In the genomic region with DNA sequence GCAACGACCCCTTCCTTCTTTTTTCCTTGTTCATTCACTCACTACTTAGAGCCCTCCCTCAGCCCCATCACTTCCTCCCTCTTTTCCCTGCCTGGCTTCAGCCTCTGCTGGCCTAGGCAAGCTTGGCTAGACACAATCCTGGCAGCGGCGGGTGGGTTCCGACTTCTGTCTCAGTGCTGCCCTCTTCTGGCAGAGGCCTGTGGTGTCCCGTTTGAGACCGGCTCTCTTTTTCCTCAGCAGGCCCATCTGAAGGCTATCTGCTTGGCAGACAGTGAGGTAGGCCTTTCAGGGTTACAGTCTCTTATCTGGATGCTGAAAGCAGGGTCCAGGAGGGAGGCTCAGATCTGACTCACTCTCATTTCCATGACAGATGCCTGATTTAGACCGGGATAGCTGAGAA, we compare ENCODE assay signal across 8 mouse cellular contexts. TPM values are rescaled to one million over a fixed set of nuclear protein-coding genes. Genes with fewer than 3 reads are reported as not detected.
A peak's percentile ranks its signal among the peaks of the same experiment; 100 is the strongest.
DNase-seq lines count a peak whose midpoint lies in the region; ATAC-seq and TF ChIP-seq lines count a peak whose summit lies in the region.

No protein-coding gene starts in this region.

- no peak overlapping the region; the same call in 1 of the 2 replicates for H3K27ac ChIP-seq in hindbrain, postnatal 0 days
- H3K27ac ChIP-seq in midbrain, embryonic 11.5 days (ENCODE audit: low read depth, low read length): no peak overlapping the region

- no peaks in the 10 kb centered on the region for H3K27me3 ChIP-seq in hindbrain, postnatal 0 days (ENCODE audit: insufficient read depth, low read length)
- H3K27me3 ChIP-seq in midbrain, embryonic 11.5 days (ENCODE audit: control insufficient read depth, insufficient read depth, low read length): no peaks in the 10 kb centered on the region

- H3K4me1 ChIP-seq in hindbrain, postnatal 0 days (ENCODE audit: insufficient read depth, low read length): no peaks in the 10 kb centered on the region
- H3K4me1 ChIP-seq in midbrain, embryonic 11.5 days (ENCODE audit: control insufficient read depth, insufficient read depth, low read length): peaks cover 2% of the 10 kb centered on the region; the same call in 1 of the 2 replicates

- no peak overlapping the region for H3K4me2 ChIP-seq in hindbrain, postnatal 0 days (ENCODE audit: low read depth, low read length)
- H3K4me2 ChIP-seq in midbrain, embryonic 11.5 days: no peak overlapping the region

- WGBS in hindbrain, postnatal 0 days: 6% methylated on average over 7 of the region's 7 CpGs
- 7% methylated on average over 7 of the region's 7 CpGs for WGBS in midbrain, embryonic 11.5 days

- H3K4me3 ChIP-seq in hindbrain, postnatal 0 days (ENCODE audit: low read length): no peak overlapping the region
- H3K4me3 ChIP-seq in midbrain, embryonic 11.5 days (ENCODE audit: low read depth, low read length): no peak overlapping the region

- peak; percentile 93 for TF ChIP-seq CTCF in hindbrain, postnatal 0 days (IDR thresholded peaks at IDR 0.05; ENCODE audit: low read depth)

- no peak overlapping the region for H3K9ac ChIP-seq in hindbrain, postnatal 0 days (replicated peaks; ENCODE audit: low read length)
- H3K9ac ChIP-seq in midbrain, embryonic 11.5 days (ENCODE audit: low read length): no peak overlapping the region

- DNase-seq in WW6 (ENCODE audit: low read depth, low spot score): peak; percentile 48
- DNase-seq in cerebellum, postnatal 14 days: peak; percentile 97 to 99
- peak; percentile 81 for DNase-seq in frontal cortex, postnatal 25 days (ENCODE audit: low spot score in 2 of 2)
- peak; percentile 93 for DNase-seq in hindbrain, postnatal 0 days (ENCODE audit: low spot score)
- DNase-seq in left cerebral cortex, adult 9 months (ENCODE audit: low spot score in 2 of 2): peak; percentile 55 to 90
- peak; percentile 97 for DNase-seq in midbrain, embryonic 11.5 days (ENCODE audit: low spot score, missing footprints)
- DNase-seq in right cerebral cortex, postnatal 36 days (ENCODE audit: low spot score in 2 of 2): peak; percentile 76 to 78
- DNase-seq in urinary bladder, postnatal 36 days (ENCODE audit: low spot score in 2 of 2): peak; percentile 60 to 78

- H3K36me3 ChIP-seq in hindbrain, postnatal 0 days (ENCODE audit: insufficient read depth, low read length): no peaks in the 10 kb centered on the region
- H3K36me3 ChIP-seq in midbrain, embryonic 11.5 days (ENCODE audit: control insufficient read depth, insufficient read depth, low read length): no peaks in the 10 kb centered on the region

- ATAC-seq in hindbrain, postnatal 0 days: peak; percentile 84
- no peak for ATAC-seq in midbrain, embryonic 11.5 days (ENCODE audit: low FRiP score)

- no peaks in the 10 kb centered on the region for H3K9me3 ChIP-seq in hindbrain, postnatal 0 days (ENCODE audit: low read length)
- H3K9me3 ChIP-seq in midbrain, embryonic 11.5 days (ENCODE audit: control insufficient read depth, low read length): no peaks in the 10 kb centered on the region

RNA-seq across cellular contexts. Expression of a gene that starts 26.2 kb away (rescaled TPM):
- 97.2 and 99.5 TPM in 2 replicates for total RNA-seq in hindbrain, postnatal 0 days (2014; rRNA removed)
- polyA plus RNA-seq in hindbrain, postnatal 0 days (2015; fragmentation: Nextera tagmentation; extraction: Ambion mirVana): 200 and 205 TPM in 2 replicates
- 95.5 and 105 TPM in 2 replicates for polyA plus RNA-seq in midbrain, embryonic 11.5 days (2014; fragmentation: Nextera tagmentation; extraction: Ambion mirVana)

Comparison
In these comparisons a context has a peak if more than half of its experiments do, and no peak if none do; other contexts are left out.
1. DNase-seq: peak in every context shown above with its lines; median percentile 98 in cerebellum, postnatal 14 days; 97 in midbrain, embryonic 11.5 days; 93 in hindbrain, postnatal 0 days; 81 in frontal cortex, postnatal 25 days; 77 in right cerebral cortex, postnatal 36 days; 72 in left cerebral cortex, adult 9 months; 69 in urinary bladder, postnatal 36 days; 48 in WW6.